Mouse (Mus musculus): Measurements from ENCODE around the gene Prdm16.

The Prdm16 gene

GRCm38 (mm10) chr4:154392641-154393040 is 244.0 kb downstream of the Prdm16 start:
- in situ Hi-C loops (cut with MboI; ENCODE audit: low pct_unique_long_range_greater_than_20kb in 1 of 2, low sequenced_read_pairs in 2 of 2, unreplicated experiment in 1 of 2) = no loop called here

GRCm38 (mm10) chr4:154390333-154391080 is 246.2 kb downstream of the Prdm16 start:
- in situ Hi-C loops (cut with MboI; ENCODE audit: low pct_unique_long_range_greater_than_20kb in 1 of 2, low sequenced_read_pairs in 2 of 2, unreplicated experiment in 1 of 2) = no loop called here

- in situ Hi-C loops (cut with MboI; ENCODE audit: low pct_unique_long_range_greater_than_20kb in 1 of 2, low sequenced_read_pairs in 2 of 2, unreplicated experiment in 1 of 2) = no loop called here
Observed at GRCm38 (mm10) chr4:154389641-154390040, 247.0 kb downstream of the Prdm16 start.

- in situ Hi-C loops (cut with MboI; ENCODE audit: low pct_unique_long_range_greater_than_20kb in 1 of 2, low sequenced_read_pairs in 2 of 2, unreplicated experiment in 1 of 2) = no loop called here
Observed at GRCm38 (mm10) chr4:154386810-154387209, 249.9 kb downstream of the Prdm16 start.

- in situ Hi-C loops (cut with MboI; ENCODE audit: low pct_unique_long_range_greater_than_20kb in 1 of 2, low sequenced_read_pairs in 2 of 2, unreplicated experiment in 1 of 2) = no loop called here
Observed at GRCm38 (mm10) chr4:154385918-154386317, 250.8 kb downstream of the Prdm16 start.

- in situ Hi-C loops (cut with MboI; ENCODE audit: low pct_unique_long_range_greater_than_20kb in 1 of 2, low sequenced_read_pairs in 2 of 2, unreplicated experiment in 1 of 2) = no loop called here
Observed at GRCm38 (mm10) chr4:154385208-154385607, 251.5 kb downstream of the Prdm16 start.

- in situ Hi-C loops (cut with MboI; ENCODE audit: low pct_unique_long_range_greater_than_20kb in 1 of 2, low sequenced_read_pairs in 2 of 2, unreplicated experiment in 1 of 2) = no loop called here
Observed at GRCm38 (mm10) chr4:154378876-154379275, 257.8 kb downstream of the Prdm16 start.

GRCm38 (mm10) chr4:154375939-154376625 is 260.6 kb downstream of the Prdm16 start:
- in situ Hi-C loops (cut with MboI; ENCODE audit: low pct_unique_long_range_greater_than_20kb in 1 of 2, low sequenced_read_pairs in 2 of 2, unreplicated experiment in 1 of 2) = no loop called here

GRCm38 (mm10) chr4:154371542-154372247 is 265.0 kb downstream of the Prdm16 start:
- in situ Hi-C loops (cut with MboI; ENCODE audit: low pct_unique_long_range_greater_than_20kb in 1 of 2, low sequenced_read_pairs in 2 of 2, unreplicated experiment in 1 of 2) = no loop called here

- in situ Hi-C loops (cut with MboI; ENCODE audit: low pct_unique_long_range_greater_than_20kb in 1 of 2, low sequenced_read_pairs in 2 of 2, unreplicated experiment in 1 of 2) = no loop called here
Observed at GRCm38 (mm10) chr4:154370841-154371240, 265.8 kb downstream of the Prdm16 start.

- in situ Hi-C loops (cut with MboI; ENCODE audit: low pct_unique_long_range_greater_than_20kb in 1 of 2, low sequenced_read_pairs in 2 of 2, unreplicated experiment in 1 of 2) = no loop called here
Observed at GRCm38 (mm10) chr4:154369089-154369488, 267.6 kb downstream of the Prdm16 start.

- in situ Hi-C loops (cut with MboI; ENCODE audit: low pct_unique_long_range_greater_than_20kb in 1 of 2, low sequenced_read_pairs in 2 of 2, unreplicated experiment in 1 of 2) = no loop called here
Observed at GRCm38 (mm10) chr4:154366836-154367235, 269.8 kb downstream of the Prdm16 start.

- in situ Hi-C loops (cut with MboI; ENCODE audit: low pct_unique_long_range_greater_than_20kb in 1 of 2, low sequenced_read_pairs in 2 of 2, unreplicated experiment in 1 of 2) = no loop called here
Observed at GRCm38 (mm10) chr4:154364752-154365151, 271.9 kb downstream of the Prdm16 start.

GRCm38 (mm10) chr4:154360850-154361249 is 275.8 kb downstream of the Prdm16 start:
- in situ Hi-C loops (cut with MboI; ENCODE audit: low pct_unique_long_range_greater_than_20kb in 1 of 2, low sequenced_read_pairs in 2 of 2, unreplicated experiment in 1 of 2) = no loop called here

GRCm38 (mm10) chr4:154360441-154360840 is 276.2 kb downstream of the Prdm16 start:
- in situ Hi-C loops (cut with MboI; ENCODE audit: low pct_unique_long_range_greater_than_20kb in 1 of 2, low sequenced_read_pairs in 2 of 2, unreplicated experiment in 1 of 2) = no loop called here

- in situ Hi-C loops (cut with MboI; ENCODE audit: low pct_unique_long_range_greater_than_20kb in 1 of 2, low sequenced_read_pairs in 2 of 2, unreplicated experiment in 1 of 2) = no loop called here
Observed at GRCm38 (mm10) chr4:154359762-154360300, 276.8 kb downstream of the Prdm16 start.

GRCm38 (mm10) chr4:154358816-154359215 is 277.9 kb downstream of the Prdm16 start:
- in situ Hi-C loops (cut with MboI; ENCODE audit: low pct_unique_long_range_greater_than_20kb in 1 of 2, low sequenced_read_pairs in 2 of 2, unreplicated experiment in 1 of 2) = no loop called here

GRCm38 (mm10) chr4:154358370-154358769 is 278.3 kb downstream of the Prdm16 start:
- in situ Hi-C loops (cut with MboI; ENCODE audit: low pct_unique_long_range_greater_than_20kb in 1 of 2, low sequenced_read_pairs in 2 of 2, unreplicated experiment in 1 of 2) = no loop called here

GRCm38 (mm10) chr4:154355408-154355807 is 281.3 kb downstream of the Prdm16 start:
- in situ Hi-C loops (cut with MboI; ENCODE audit: low pct_unique_long_range_greater_than_20kb in 1 of 2, low sequenced_read_pairs in 2 of 2, unreplicated experiment in 1 of 2) = no loop called here
